Mouse (Mus musculus): Measurements from ENCODE around the gene Slc24a5. TPM values are rescaled to one million over a fixed set of nuclear protein-coding genes. Genes with fewer than 3 reads are reported as not detected.
A peak's percentile ranks its signal among the peaks of the same experiment; 100 is the strongest.
"Not testable (repeated sequence)": the region's sequence is repeated elsewhere in the genome, so short reads cannot be mapped to it uniquely, and the experiment has no call there.

The Slc24a5 gene
- 1 to 10 TPM; 1.1 to 1.3 TPM for total RNA-seq (2021)

DNA sequence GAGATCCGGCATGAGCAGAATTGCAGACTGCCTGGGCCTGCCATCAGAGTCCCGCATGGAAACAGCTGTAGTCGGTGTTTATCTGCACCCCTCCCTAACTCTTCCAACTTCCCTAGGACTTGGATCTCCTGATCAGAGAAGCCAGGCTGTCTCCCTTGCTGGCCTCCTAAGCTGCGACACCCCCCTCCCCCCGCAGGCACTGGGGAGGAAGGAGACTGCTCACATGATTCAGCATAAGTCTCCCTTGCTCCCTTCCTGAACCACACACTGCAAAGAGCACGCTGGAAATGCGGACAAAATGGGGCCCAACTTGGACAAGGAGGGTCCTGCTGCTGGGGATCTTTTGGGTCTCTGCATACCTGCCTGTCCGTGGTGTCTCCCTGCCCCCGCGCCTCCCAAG, at the start of gene Slc24a5:
TSS of gene Slc24a5 (plus strand) at position 231 of the 400 bp plus-strand sequence.
- DNase-seq = no peak

DNA sequence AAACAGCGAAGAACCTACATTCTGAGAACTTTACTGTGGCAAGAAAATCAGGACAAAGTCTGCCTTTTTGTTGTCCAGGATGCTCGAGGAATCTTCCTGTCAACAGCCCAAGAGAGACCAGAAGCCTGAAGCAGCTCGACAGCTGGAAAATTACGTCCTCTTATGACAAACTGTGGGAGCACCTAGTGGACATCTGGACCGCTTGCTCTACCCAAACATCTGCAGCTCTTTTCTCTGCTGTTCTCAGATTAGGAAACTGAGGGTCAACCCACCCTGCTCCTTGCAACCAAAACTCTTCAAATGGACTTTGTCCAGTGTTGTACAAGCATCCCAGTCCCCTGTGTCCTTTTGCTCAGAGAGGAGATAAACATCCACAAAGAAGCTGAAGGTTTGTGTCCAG, 43.5 kb upstream of the Slc24a5 start:
- no peak for DNase-seq

DNA sequence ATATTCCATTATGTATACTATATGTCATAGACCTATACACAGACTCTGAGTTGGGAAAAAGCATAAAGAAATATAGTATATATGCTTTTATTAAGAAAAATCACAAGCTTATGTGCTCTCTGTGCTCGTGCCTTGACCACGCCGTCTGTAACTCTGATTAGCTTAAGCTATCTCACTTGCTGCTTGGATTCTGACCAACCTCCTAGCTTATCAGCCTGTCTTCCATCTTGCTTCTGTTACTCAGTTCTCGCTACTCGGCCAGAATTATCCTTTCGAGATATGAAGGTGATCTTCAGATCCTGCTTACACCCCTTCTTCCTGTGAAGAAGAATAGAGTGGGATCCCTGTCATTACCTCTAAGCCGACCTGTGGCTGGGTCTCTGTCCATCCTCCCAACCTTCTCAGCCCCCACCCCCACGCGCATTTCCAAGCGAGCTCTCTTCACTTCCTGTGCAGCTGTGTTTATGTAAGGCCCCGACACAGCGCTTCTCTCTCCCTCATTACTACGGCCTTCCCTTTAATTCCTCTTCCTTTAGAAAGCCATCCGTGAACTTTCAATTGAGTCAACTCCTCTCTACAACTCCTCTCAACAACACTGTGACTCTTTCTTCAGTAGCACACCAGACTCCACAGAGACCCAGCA, 41.4 kb upstream of the Slc24a5 start:
- no peak for DNase-seq

DNA sequence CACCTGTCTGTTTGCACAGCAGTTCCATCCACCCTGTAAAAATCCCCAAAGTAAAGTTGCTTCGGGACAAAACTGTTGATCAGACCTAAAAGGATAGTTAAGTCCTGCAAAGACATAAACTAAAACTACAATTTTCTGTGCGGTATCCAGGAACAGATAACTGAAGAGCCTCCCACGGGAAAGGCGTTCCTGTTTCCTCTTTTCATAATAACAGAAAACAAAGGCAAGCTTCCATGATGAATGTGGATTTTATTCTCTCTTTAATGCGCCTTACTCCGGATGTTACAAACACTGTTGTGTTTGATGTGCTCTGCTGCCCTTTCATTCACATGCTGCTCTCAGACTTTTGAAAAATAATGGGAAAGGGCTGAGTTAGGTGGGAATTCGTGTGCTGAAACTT, 37.3 kb upstream of the Slc24a5 start:
- DNase-seq = no peak

DNA sequence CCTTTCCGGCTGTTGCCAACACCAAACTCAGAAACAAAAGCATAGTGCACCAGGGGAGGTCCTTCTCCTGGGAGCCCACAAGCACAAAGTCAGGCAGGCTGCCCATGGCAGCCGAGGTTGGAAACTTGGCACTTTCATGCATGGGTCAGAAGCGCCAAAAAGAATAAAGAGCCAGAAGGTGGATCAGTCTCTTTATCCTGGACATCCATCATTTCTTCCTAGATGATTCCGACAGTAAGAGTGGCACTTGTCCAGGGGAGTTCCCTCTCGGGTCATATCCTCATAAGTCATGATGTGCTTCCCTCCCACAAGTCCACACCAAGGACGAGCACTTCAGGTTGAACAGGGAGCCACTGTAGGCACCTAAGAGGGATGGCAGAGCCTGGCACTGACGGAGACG, 36.8 kb upstream of the Slc24a5 start:
- DNase-seq = no peak

DNA sequence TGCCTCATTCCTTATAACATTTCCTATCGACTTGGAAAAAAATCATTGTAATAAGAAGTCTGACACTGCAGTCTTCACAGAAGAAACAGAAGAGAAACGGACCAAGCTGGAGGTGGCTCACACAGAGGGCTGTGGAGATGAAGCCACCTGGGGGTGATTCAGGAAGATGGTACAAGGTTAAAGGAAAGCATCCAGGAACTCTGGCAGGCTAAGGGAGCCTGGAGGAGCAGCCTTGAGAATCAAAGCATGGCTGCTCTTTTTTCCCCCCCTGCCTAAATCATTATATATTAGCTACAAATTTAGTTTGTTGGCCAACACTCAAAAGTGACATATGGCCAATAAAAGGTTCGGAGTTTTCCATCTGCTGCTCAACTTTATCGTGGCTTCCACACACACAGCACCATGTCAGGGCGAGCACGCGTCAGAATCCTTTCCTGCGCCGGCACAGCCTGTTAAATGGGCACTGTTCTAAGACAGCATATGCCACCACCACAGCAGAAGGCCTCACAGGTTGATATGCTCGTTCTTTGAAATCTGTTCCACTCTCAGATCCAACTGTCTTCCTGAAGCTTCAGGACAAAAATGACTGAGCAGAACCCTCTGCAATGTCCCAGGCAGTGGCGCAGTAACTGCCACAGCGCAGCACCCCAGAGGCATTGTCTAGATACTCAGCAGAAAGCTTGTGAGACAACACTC, 36.2 kb upstream of the Slc24a5 start:
- peak; percentile 70 to 78 for DNase-seq

DNA sequence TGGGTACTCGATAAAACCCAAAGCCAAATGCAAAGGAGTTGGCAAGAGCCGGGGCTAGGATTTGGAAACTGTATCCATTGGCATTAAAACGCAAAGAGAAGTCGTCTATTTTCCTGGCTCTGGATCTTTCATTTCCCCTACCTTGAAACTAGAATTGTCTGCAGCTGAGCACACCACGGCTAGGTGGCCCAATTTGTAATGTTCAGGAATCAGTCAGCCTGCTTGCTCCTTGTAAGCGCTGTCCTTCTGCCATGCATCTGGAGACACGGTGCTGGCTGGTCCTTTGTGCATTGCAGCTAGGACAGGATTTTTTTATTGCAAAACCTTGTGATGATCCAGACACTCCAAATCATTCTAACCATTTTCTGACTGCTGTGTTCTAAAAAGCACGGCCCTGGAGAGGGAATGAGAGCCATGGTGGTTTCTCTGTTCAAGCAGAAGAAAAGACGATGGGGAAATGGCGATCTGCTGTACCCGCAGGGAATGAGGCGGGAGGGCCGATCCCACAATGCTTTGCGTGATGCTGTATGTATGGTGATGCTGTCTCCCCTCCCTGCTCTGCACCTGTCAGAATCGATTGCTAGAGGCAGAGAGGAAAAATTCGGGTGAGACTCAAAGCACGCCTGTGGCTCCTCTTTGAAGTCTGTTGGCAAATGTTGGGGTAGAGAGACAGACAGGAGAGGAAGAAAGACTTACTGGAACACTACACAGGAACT, 35.5 kb upstream of the Slc24a5 start:
- peak in 1 of 2 experiments; percentile 19 for DNase-seq

DNA sequence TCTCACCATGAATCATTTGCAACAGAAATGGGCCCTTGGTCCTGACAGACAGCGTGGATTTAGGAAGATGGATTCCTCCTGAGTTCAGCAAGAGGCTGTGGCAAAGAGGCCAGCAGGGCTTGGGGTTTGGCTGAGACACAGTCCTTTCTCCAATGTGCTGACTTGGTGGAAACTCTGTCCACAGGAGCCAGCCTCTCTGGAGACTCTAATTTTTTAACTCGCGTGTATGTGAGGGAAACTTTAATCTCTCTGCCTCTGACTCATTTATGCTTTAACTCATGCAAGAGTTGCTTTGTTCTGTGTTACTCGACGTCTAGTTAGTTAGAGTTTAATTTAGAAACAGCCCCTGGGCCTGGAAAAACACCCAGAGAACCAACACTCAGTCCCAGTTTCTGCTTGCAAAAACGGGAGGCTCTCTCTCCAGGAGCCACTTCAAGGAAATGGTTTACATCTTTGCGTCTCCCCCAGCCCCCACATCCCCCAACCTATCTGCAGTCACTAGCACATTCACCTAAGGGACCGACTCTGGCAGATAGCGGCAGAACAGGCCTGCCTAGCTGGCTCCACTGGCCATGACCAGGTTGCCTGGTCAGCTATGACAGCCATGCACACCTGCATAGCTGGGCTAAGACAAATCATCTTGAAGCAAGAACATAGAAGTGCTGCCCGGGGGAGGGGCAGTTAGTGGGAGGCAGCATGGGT, 34.7 kb upstream of the Slc24a5 start:
- DNase-seq = no peak

DNA sequence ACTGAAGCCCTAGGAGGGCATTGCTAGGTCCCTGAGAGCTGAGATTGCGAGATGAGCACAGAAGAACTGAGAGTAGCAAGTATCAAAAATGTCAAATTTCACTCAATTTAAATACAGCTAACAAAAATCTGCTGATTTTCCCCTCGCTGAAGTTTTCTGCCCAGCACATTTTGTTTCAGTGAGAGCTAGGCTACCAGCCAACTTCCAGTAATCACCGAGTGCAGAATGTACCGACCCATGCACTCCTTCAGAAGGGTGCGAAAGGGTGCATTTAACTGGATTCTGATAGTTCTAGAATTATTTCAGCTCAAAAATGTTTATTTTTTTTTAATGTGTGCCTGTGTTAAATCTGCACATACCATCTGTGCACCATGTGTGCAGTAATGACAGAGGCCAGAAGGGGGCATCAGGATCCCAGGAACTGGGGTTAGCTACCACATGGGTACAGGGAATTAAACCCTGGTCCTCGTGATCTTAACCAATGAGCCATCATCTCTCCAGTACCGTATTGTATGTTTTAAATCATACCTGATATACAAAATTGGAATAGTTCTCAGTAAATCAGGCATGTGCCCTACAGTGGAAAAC, 12.5 kb upstream of the Slc24a5 start:
- peak; percentile 37 to 49 for DNase-seq

DNA sequence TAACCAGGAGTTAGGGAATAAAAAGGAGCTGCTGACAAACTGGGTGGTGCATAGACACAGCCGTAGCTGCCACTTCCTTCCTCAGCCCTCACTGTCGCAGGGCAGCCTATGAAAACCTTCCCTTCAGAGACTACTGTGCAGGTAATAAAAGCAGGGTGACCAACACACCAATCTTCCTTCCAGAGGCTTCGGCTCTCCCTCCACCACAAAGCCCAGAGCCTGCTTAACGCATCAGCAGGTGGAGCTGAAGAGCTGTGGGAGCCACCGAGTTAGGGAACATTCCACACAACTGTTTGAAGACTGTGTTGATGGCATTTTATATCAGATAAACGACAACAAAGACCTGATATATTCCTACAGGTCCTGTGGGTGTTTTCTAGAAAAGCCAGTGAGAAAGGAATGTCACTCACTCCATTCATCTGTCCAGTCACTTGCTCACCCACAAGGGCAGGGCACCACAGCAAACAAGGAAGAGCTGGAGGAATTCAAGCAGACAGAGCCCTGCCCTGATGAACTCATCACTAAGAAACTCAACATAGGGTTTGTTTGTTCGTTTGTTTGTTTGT, 10.6 kb upstream of the Slc24a5 start:
- peak; percentile 36 to 48 for DNase-seq

DNA sequence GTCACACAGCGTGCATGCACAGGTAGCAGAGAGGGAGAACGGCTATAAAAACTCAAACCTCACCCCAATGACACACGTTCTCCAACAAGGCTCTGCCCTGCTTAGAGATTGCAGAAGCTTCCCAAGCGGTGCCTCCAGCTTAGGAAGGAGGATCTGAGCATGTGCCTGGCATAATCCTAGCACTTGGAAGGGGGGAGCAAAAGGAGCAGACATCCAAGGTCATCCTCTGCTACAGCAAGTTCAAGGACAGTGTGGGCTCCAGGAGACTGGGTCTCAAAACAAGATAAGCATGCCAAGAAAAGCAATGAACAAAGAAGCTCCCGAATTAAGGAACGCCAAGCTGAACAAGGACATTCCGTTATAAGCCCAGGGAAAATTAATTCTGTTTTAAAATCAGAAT, 6.5 kb upstream of the Slc24a5 start:
- no peak for DNase-seq

DNA sequence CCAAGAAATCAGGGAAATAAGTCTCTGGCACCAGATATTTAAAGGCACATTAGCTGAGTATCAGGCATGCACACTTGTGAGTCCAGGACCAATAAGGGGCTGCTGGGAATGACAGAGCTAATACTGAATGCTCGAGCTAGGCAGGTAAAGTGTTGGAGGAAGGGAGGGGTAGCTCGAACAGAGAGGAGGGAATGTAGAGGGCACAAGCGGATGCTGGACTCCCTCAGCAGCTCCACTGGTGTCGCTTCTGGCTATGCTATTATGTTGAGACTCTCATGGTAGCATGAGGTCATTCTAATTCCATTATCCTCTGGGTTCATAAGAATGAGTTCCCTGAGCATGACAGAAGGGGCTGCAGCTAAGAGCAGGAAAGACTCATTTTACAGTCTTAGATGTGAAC, 5.0 kb upstream of the Slc24a5 start:
- DNase-seq = no peak

DNA sequence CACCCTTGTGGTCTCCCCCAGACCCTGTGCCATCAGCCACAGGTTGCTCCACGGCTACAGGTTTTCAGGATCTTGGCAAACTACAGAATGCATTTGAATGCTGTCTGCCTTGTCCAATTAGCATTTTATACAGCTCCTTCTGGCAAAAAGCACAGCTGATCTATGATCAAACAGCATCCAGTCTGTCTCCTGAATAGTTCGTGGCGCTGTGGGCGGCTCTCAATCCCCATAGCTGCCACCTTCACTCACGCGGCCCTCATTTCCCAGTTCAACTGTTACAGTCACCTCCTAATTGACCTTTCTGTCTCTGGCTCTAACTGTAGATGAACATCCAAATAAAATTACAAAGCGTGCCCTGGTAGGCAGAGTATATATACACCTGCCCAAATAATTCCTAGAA, 551 bp upstream of the Slc24a5 start:
- no peak for DNase-seq

DNA sequence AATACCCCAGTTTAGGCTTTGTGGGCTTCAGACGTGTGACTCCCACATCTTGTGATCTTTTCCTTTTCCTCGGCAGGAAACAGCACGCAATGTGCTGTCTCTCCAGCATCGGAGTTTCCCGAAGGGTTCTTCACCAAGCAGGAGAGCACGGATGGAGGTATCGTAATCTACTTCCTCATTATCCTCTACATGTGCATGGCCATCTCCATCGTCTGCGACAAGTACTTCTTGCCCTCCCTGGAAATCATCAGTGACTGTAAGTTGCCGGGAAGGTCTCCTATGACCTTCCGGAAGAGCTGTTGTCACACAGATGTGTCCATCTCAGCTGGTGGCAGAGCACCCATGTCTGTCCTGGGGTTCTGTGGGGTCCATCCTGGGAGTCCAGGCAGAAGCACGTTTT, 772 bp downstream of the Slc24a5 start:
- no peak for DNase-seq

DNA sequence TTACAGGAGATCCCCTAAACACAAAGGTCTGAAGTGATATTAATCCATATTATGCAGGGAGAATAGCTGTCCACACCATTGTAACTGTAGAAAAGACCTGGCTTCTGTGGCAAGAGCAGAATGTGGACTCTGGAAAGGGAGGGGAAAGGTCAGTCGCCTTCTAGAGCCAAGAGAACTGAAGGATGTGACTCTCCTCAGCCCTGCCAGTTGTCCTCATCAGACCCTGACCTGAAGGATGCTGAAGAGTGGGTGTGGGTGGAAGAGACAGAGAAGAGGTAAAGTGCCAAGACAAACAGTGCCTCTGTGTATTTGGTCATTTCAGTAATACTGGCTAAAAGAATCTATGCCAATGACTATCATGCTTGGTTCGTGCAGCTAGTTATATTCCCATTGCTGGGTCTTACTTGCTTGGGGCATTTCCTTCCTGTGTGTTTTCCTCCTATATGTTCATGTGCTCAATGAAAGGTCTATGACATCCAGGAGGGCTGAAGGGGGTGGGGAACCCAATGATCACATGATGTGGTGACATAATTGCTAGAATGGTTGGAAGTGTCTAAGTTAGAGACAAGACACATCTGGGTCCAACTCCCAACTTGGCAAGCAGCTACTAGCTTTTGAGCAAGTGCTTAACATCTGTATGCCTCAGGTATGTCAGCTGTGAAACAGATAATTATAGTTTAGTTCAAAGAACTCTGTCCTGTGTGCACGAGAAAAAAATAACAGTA, 5.3 kb downstream of the Slc24a5 start:
- DNase-seq = no peak

DNA sequence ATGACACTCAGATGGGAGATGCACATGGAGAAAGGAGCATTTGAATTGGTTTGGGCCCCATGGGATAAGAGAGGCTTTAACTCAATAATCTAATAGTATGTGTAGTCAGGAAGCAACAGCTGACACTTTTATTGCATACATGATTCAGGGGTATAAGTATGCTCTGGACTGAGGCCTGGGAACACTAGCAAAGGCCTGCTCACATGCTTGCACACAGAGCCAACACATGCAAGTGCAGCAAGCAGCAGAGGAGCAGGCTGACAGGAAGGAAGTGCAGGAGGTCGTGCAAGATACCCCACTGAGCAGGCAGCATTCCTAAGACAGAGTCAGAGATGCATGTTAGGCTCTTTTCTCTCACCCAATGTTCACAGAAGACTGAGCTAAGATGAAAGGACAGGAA, 16.0 kb downstream of the Slc24a5 start:
- DNase-seq = no peak

DNA sequence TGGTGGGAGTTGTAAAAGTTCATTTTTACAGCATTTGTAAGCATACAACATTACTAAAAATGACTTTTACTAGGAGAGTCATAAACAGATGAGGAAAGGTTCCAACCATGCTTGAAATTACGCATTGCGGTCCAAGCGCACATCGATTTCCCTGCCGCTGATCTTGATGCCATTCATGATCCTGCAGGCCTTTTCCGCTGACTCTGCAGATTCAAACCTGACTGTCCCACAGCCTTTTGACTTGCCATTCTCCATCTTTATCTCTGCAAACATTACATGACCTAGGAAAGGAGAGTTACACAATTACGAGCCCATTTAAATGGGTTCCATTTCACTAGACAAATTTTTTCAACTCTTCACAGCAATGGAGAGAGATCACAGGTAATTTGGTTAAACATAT, 20.8 kb downstream of the Slc24a5 start:
- DNase-seq = no peak

DNA sequence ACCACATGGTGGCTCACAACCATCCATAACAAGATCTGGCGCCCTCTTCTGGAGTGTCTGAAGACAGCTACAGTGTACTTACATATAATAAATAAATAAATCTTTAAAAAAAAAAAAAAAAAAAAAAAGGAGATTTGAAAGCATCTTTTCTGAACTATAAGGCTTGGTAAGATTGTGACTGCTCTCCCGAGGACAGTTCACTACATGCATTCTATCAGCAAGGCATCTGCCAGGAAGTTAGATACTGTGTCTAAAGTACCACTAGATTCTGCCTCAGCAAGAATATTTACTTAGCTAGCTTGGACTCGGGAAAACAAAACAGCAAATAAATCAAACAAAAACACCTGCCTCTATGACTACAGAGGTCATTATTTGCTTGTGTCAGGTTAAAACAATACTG, 24.2 kb downstream of the Slc24a5 start:
- DNase-seq = not testable (repeated sequence)

DNA sequence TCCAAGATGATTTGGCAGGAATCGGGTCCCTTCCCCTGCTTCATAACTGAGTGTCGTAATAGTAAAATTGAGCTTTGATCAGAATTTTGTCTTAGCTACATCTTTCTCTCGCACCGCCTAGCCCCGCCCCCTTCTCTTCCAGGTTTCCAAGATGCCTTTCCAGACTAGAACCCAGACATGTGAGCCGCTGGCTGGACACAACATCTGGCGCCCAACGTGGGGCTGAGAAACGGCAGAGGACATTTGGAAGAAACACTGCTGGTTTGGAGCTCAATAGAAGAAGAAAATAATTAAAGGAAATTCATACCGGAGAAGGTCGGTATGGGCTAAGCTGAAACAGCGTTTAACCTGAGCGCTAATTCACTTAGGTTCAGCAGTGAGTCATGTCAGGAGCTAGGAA, 36.6 kb downstream of the Slc24a5 start:
- not testable (repeated sequence) for DNase-seq

DNA sequence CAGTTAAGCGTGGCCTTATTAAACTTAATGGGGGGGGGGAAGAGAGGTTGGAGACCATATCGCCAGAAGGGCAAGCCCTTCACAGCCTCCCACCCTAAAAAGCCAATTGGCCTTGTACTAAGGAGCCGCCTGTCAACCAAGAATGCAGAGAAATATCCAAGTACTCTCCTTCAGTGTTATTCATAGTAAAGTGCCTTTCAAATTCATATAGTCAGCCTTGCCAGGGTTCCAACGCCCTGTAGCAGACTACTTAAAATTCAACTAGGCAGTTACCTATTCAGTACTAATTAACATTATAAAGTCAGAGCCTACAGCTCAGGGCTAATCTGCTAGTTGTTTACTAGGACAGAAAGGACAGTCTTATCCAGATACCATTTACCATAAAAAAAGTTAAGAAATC, 38.6 kb downstream of the Slc24a5 start:
- DNase-seq = not testable (repeated sequence)

DNA sequence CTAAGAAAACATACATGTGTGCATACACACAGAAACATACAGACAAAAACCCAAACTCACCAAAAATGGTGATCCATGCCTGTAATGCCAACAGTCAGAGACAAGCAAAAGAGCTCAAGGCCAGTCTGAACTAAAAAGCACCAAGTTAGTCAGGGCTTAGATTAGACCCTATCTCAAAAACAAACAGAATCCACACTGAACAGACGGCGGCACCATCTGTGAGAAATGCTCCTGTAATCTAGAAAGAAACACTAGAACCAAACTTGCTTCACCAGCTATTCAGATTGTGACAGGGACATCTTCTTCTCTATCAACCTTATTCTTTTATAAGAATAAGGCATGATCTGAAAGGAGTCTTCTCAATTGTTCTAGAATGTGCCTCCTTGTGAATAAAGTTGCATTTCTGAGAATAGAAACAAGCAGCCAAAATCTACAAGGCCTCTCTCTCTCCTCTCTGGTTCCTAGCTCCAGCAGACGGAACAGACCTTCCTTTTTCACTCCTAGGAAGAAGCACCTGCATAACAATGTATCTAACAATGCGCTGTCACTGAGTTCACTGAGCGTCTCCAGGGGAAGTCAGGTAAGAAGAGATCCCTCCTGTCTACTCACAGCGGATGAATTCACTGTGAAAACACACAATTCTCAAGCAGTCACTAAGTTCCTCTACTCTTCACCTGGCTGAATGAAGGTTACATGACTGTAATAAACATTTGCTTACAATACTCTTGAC, 51.6 kb downstream of the Slc24a5 start:
- peak; percentile 57 to 64 for DNase-seq

Data from layer of hippocampus, postnatal 36 days (tissue).